Mouse (Mus musculus) neutrophil, adult 83 days (primary cell): ENCODE results near the gene Stim1. TPM values are rescaled to one million over a fixed set of nuclear protein-coding genes. Genes with fewer than 3 reads are reported as not detected.

Experiments
- total RNA-seq, 2 experiments: library from RNA; stranded (reverse); gene quantifications; one replicate each; pipeline ENCODE4 v1.2.4; 2023

Stim1 gene
- 10 to 100 TPM; 80.6 to 83.1 TPM for total RNA-seq

DNA sequence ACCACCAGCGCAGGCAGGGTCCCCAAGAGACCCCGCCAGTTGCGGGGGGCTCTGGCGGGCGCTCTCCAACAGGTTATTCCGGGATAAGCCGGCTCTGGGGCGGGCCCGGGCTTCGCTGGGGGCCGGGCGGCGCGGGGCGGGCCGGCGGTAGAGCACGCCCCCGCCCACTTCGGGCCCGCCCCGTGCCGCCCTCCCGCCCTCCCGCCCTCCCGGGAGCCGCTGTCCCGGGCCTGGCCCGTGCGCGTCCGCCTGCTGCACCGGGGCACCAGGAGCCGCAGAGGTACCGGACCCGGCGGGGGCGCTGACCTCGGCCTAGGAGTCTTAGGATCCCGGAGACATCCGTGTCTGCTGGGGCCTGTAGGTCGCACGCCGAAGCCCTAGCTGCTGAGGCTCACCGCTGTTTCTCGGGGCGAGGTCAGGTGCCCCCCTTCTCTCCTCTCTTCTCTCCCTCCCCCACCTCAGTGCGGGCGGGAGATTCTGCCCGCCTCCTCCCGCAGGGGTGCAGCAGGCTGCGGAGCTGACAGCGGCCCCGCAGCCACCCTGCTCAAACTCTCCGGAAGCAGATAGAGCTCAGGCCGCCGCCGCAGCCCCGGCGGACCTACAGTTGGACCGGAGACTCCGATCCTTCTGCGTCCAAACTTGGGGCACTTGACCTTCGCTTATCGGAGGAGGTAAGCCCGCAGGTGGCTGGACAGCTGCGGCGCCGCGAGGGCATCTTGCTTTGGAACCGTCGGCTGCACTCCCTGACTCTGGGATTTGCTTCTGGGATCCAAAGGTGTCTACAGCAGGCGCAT lies at the start of gene Stim1:
Stim1 (plus strand) TSS at position 206 of the 794 bp plus-strand sequence.

DNA sequence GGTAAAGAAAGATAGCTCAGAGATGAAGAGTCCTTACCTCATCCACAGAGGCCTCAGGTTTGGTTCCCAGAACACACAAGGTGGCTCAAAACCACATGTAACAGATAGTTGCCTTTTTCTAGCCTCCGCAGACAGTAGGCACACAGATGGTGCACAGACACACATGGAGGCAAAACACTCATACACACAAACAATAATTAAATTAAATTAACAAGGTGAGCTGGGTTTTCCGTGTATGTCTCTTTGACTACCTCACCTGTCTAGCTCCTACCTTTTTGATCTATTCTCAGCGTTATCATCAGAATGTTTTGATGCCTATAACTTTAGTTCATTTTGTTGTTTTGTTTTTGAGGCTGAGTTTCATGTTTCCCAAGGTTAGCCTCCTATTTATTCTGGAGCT lies 11.7 kb upstream of the Stim1 start, which contains the start of gene Rhog:
Rhog (minus strand) TSS at position 101 of the 400 bp plus-strand sequence.

DNA sequence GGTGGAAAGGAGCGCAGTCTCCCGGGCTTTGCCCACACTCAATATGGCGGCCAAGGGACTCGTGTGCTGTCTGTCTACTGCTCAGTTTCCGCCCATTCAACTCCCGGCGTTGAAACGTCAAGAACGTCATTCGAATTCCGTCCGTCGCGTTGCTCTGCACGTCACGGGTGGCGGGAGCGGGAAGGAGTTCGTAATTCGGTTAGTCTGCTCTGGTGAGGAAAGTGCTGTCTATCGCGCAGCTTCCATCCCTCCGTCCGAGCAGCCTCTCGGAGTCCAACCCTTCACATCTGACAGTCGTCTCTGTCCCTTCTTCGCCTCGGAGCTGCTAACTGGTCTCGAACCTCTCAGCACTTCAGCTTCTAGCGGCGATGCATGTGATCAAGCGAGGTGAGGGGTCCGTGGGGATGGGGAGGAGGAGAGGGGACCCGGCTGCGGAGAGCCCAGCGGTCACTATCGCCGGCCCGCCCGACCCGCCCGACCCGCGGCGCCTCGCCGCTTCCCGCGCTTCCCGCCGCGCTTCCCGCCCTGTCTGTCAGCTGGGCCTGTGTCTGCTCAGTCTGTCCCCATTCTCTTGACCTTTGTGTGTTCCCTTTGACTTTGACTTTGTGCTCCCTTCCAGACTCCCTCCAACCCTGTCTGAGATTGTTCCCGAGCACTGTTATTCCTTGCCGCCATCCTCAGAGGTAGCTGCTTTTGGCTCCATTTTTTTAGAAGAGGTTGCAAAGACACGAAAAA lies 174.2 kb downstream of the Stim1 start, which contains the start of gene Rrm1:
Rrm1 (plus strand) TSS at position 39 of the 735 bp plus-strand sequence.

DNA sequence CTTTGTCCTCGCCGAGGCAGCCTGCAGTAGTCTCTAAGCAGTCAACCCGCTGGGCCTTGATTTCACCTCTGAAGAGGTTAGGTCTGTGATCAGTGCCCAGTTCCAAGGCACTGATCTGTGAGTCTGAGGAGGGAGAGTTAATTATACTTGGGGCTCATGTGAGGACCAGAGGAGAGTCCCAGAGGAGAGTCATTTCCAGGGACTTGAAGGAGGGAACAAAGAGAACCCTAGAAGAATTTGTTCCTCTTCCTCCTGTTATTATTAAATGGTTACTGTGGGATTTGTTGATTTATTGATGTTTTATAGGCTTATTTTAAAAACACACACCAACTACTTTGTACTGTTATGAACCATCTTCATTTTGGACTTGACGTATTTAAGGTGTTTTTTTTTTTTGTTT lies 214.0 kb downstream of the Stim1 start, which contains the start of gene Olfr543:
Olfr543 (minus strand) TSS at position 101 of the 400 bp plus-strand sequence.

Other genes starting within 250 kb of the Stim1 start
- 10 to 100 TPM; 26.8 to 30.1 TPM for gene Il18bp, start 249.1 kb upstream of the Stim1 start, total RNA-seq
- gene Rnf121, start 202.3 kb upstream of the Stim1 start, total RNA-seq = 10 to 100 TPM; 13.5 to 16.0 TPM
- gene Xndc1, start 202.3 kb upstream of the Stim1 start, total RNA-seq = 10 to 100 TPM; 14.3 to 14.4 TPM
- 1 to 10 TPM; 1.4 to 2.0 TPM for gene Xntrpc, start 202.1 kb upstream of the Stim1 start, total RNA-seq
- not detected for gene Trpc2, start 184.7 kb upstream of the Stim1 start, total RNA-seq
- not detected for gene Art1, start 166.1 kb upstream of the Stim1 start, total RNA-seq
- gene Art5, start 158.3 kb upstream of the Stim1 start, total RNA-seq = not detected
- gene Chrna10, start 151.0 kb upstream of the Stim1 start, total RNA-seq = not detected
- 10 to 100 TPM; 57.0 to 58.7 TPM for gene Nup98, start 57.6 kb upstream of the Stim1 start, total RNA-seq
- 10 to 100 TPM; 35.9 to 37.9 TPM for gene Pgap2, start 57.6 kb upstream of the Stim1 start, total RNA-seq
- gene Rhog, start 11.8 kb upstream of the Stim1 start, total RNA-seq = 100 to 1,000 TPM; 395 to 404 TPM
- gene Rrm1, start 173.9 kb downstream of the Stim1 start, total RNA-seq = 100 to 1,000 TPM in 1 of 2 experiments, 10 to 100 TPM in 1; 97.4 to 110 TPM
- gene Olfr543, start 213.9 kb downstream of the Stim1 start, total RNA-seq = not detected
- not detected for gene Olfr544, start 220.5 kb downstream of the Stim1 start, total RNA-seq
- not detected for gene Olfr545, start 231.8 kb downstream of the Stim1 start, total RNA-seq